Mouse (Mus musculus) NIH3T3 (cell line): ENCODE results near the gene Hoxc11.
A peak's percentile ranks its signal among the peaks of the same experiment; 100 is the strongest.

Experiments
- DNase-seq: peaks from one replicate; pipeline ENCODE4 v3.0.0-alpha.2; 2012; ENCODE audit warnings: low read depth

Gene Hoxc11

GRCm38 (mm10) chr15:102954192-102955006, at the start of gene Hoxc11:
TSS of gene Hoxc11 (plus strand) at chr15:102954427.
- no peak for DNase-seq

- DNase-seq = peak; percentile 48
These were observed 49.3 kb upstream of the Hoxc11 start for GRCm38 (mm10) chr15:102904946-102905345.

DNA sequence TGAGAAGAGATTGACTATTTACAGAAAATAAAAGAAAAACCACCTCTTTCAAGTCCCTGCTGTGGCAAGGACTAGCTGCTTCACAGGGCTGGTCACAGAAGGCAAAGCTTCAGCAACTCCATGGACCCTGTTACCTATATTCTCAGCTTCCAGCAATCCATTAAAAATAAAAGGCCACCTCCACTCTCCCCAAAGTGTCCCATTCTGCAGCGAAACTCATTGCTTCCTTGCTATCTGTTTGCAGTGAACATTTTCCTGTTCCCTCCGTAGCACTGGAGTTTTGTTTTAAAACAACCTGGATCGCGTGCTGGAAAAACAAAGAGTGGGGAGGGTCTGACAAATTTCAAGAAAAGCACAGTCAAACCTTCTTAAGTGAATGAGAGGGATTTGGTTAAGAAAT, 44.7 kb upstream of the Hoxc11 start:
- no peak for DNase-seq

DNA sequence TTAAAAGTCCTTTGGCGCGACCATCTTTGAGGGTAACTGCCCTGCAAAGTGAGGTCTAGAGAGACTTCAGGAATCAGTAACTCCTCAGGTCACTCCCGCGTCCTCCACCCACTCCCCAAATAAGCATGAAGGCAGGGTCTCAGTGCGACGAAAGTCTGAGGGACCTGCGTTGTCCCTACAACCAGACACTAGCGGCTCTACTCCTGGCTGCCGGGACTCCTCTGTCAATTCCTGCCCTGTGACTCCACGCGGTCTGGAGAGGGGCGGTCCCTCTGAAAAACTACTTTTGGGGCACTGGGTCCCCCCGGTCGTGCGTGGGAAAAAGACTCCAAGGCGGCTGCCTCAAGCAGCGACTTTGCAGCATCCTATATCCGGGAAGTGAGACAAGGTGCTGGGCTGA, 44.2 kb upstream of the Hoxc11 start:
- DNase-seq = no peak

DNA sequence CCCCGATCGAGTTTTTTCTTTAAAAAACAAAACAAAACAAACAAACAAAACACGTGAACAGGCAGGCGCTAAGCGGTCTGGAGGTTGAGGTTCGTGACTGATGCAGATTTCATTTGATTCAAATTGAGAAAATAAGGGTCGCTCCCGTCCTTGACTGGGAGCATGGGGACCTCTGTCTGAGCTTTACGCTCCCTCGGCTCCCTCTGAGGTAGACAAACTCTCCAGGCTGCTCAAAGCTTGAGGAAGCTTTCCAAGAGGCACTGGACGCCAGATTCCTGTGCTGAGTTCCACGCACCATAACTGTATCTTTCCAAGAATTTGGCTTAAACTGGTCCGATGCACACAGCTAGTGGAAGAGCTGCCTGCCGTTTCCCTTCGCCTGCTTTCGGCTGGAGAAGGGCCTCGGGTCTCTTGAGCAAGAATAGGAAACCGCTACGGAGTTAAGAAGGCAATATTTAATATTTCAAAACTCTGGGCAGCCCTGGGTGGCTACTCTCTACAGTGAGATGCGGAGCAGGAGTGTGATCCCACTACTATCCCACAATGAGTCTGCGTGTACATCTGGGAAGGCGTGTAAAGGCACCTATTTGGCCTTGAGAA, 43.6 kb upstream of the Hoxc11 start:
- no peak for DNase-seq

DNA sequence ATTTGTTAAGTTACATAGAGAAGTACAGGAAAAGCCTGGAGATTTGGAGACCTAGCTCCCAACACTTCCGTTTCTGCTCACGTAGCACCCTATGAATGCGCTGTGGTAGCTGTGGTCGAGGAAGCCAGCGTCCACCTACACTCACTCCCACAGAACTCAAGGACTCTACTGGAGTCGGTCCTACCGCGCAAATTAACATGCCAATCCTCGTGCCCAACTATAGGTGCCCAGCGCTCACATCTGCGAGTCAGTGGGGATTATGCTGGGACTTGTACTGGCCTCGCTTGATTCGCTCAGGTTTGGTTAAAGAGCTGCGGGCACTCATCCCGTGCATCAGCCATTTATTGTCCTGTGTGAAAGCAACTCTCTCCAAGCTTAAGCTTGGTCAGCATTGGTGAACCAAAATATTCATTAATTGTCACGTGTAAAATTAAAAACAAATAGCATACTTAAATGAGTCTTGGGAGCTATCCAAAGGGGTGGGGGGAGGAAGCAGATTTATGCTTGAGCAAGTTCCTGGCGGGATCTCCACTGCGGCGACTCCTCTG, 41.1 kb upstream of the Hoxc11 start:
- no peak for DNase-seq

DNA sequence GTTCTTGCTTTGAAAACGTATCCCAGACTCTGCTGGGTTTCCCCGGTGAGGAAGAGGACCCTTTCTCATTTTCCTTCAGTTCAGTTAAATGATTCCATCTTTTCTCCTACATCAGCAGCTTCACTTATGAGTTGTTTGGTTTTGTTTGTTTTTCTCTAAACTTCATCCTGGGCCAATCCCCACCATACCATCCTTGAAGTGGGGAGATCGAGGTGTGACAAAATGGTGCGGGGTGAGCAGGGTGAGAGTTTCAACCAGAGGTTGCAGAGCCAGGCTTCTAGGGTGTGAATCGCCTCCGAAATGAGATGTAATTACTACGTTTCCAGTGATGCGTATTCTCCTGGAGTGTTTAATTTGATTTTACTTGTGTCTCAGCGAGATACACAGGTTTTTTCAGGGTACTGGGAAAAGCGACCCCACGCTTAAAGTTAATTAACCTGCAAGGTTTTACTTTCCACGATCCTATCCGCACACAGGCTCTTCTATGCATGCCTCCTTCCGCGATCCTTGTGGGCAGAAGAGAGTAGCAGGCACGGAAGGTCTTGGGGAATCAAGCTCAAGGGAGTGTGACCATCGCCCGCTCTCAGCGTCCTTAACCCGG, 36.2 kb upstream of the Hoxc11 start:
- no peak for DNase-seq

- DNase-seq = no peak
These were observed 35.5 kb upstream of the Hoxc11 start for GRCm38 (mm10) chr15:102918611-102919265.

- no peak for DNase-seq
These were observed 34.7 kb upstream of the Hoxc11 start for GRCm38 (mm10) chr15:102919336-102920180.

DNA sequence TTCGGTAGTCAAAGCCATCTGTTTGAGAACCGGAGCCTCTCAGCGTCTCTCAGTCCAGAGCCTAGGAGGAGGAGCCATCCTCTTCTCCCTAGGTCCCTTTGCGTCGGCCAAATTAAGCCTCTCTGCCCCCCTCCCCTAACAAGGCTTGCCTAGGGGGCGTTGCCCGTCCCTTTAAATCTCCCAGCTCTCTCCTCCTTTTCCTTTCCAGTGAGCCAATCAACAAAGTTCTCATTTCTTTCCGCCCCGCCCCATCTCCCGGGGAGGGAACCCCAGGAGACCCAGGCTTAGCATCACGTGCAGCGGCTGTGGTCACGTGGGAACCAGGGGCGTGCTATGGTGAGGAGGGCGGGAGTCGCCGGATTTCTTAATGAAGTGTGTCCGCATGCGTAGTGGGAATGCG, 33.6 kb upstream of the Hoxc11 start:
- DNase-seq = peak; percentile 23

- DNase-seq = no peak
These were observed 32.9 kb upstream of the Hoxc11 start, which contains the start of gene Hoxc13 for GRCm38 (mm10) chr15:102921053-102922011. TSS of gene Hoxc13 (plus strand) at chr15:102921103.

GRCm38 (mm10) chr15:102922012-102922362, 32.2 kb upstream of the Hoxc11 start:
- no peak for DNase-seq

DNA sequence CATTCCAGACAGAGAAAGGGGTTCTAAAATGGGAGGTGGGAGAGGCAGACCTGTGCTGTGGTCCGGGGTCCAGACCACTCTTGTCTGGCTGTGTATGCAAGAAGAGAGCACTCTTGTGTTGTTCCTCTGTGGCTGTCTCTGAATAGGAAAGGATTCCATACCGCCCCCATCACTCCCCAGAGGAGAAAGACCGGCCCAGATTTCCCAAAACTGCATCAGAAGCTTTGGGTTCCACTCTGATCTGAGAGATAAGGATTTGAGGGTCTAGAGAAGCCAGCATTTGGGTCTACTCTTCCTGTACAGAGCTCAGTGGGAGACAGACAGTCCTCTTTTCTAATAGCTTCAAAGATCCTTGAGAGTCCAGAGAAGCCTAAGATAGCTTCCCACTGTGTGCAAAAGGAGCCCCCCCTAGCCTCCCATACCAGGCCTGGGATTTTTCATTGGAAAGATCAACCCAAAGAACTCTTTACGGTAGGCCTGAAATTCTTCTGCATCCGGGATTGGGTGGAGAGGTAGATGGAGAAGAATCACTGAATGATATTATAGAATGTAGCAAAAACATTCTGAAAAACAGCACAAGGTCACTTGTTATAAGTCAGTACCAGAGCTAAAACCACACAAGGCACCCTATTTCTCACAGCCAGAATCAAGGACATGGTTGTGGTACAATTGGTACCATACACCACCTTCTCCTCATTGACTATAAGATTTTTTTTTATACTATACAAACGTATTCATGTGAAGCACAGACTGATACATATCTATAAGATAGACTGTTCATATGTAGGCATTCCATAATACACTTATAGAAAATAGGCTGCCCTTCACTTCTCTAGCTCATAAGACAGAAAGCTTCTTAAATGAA, 31.4 kb upstream of the Hoxc11 start:
- DNase-seq = no peak

- DNase-seq = no peak
These were observed 27.1 kb upstream of the Hoxc11 start for GRCm38 (mm10) chr15:102927032-102927645.

- no peak for DNase-seq
These were observed 22.4 kb upstream of the Hoxc11 start for GRCm38 (mm10) chr15:102931706-102932358.

GRCm38 (mm10) chr15:102934438-102934837, 19.8 kb upstream of the Hoxc11 start:
- no peak for DNase-seq

DNA sequence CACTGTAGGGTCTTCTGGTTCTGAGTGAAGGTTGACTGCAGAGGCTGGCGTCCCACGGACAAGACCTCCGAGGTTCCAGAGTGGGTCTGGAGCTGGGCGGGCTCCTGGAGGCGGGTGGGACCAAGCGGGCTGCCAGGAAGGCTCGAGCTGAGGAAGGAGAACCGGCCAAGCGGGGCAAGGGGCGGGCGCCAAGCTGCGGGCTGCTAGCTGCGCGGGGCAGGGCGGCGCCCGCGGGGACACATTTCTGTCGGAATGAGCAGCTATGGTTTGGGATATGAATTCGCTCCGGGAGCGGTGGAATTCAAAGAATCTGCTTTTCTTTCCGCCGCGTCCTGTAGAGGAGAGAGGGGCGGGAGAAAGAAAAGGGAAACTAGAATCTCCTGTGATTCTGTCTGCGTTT, 19.3 kb upstream of the Hoxc11 start:
- no peak for DNase-seq

- no peak for DNase-seq
These were observed 17.8 kb upstream of the Hoxc11 start, which contains the start of gene Hoxc12 for GRCm38 (mm10) chr15:102936279-102936972. TSS of gene Hoxc12 (plus strand) at chr15:102936757.
